Mouse (Mus musculus) ES-E14 (cell line): ENCODE measurements around the gene Gnai1. TPM values are rescaled to one million over a fixed set of nuclear protein-coding genes. Genes with fewer than 3 reads are reported as not detected.

ENCODE experiments used
- DNase-seq: peaks from one replicate; pipeline ENCODE4 v3.0.0-alpha.2; 2013; ENCODE audit warnings: low read depth, low spot score
- H3K27ac ChIP-seq: 2 replicates; pipeline ENCODE4 v1.5.1; 2012; ENCODE audit warnings: low read depth, mild to moderate bottlenecking, low read length, moderate library complexity, mixed read lengths; ENCODE audit not compliant: poor library complexity, insufficient read depth, severe bottlenecking
- H3K36me3 ChIP-seq: 2 replicates; pipeline ENCODE4 v1.6.1; 2012; ENCODE audit warnings: mild to moderate bottlenecking, low read length, moderate library complexity, mixed read lengths; ENCODE audit not compliant: control insufficient read depth, poor library complexity, insufficient read depth, severe bottlenecking
- H3K4me1 ChIP-seq, 2 experiments: fragments of 150-350 bp in 1 of 2; sonication (generic) in 1 of 2; 2 replicates each; pipeline ENCODE4 v1.6.1; 2012; ENCODE audit warnings: low read length in 2 of 2, mild to moderate bottlenecking in 1 of 2, mixed read lengths in 1 of 2; ENCODE audit not compliant: control insufficient read depth in 2 of 2, insufficient read depth in 2 of 2, poor library complexity in 1 of 2
- H3K4me3 ChIP-seq, 2 experiments: fragments of 150-350 bp in 1 of 2; sonication (generic) in 1 of 2; 2 replicates each; pipeline ENCODE4 v1.5.1; 2012; ENCODE audit warnings: low read length in 2 of 2, low read depth in 1 of 2, mild to moderate bottlenecking in 1 of 2, mixed read lengths in 1 of 2; ENCODE audit not compliant: insufficient read depth in 1 of 2, poor library complexity in 1 of 2, severe bottlenecking in 1 of 2
- H3K9ac ChIP-seq: 2 replicates; pipeline ENCODE4 v1.6.1; 2012; ENCODE audit warnings: low read depth, mild to moderate bottlenecking, low read length, mixed read lengths; ENCODE audit not compliant: poor library complexity, insufficient read depth, severe bottlenecking
- H3K9me3 ChIP-seq: fragments of 150-350 bp; sonication (generic); 2 replicates; pipeline ENCODE4 v1.6.1; 2012; ENCODE audit warnings: low read depth, mild to moderate bottlenecking, low read length; ENCODE audit not compliant: control insufficient read depth, insufficient read depth
- CHD2 ChIP-seq: IDR thresholded peaks from 2 replicates; pipeline ENCODE4 v1.6.1; 2014; ENCODE audit warnings: mild to moderate bottlenecking, low read depth, low read length, inconsistent platforms
- HCFC1 ChIP-seq: IDR thresholded peaks from 2 replicates; pipeline ENCODE4 v1.6.1; 2012; ENCODE audit warnings: low read length, inconsistent platforms, borderline replicate concordance; ENCODE audit not compliant: insufficient read depth
- MAFK ChIP-seq: IDR thresholded peaks from 2 replicates; pipeline ENCODE4 v1.6.1; 2014; ENCODE audit warnings: mild to moderate bottlenecking, low read depth, low read length, inconsistent platforms; ENCODE audit not compliant: insufficient read depth
- ZC3H11A ChIP-seq: IDR thresholded peaks from 2 replicates; pipeline ENCODE4 v1.6.1; 2012; ENCODE audit warnings: low read depth, mild to moderate bottlenecking, inconsistent platforms, low read length, borderline replicate concordance
- ZNF384 ChIP-seq: IDR thresholded peaks from 2 replicates; pipeline ENCODE4 v1.6.1; 2012; ENCODE audit warnings: low read depth, low read length, inconsistent platforms
- in situ Hi-C, 2 experiments: fragments of 600-800 bp; cut with MboI; formaldehyde crosslinking; loops; one replicate each; pipeline ENCODE4 v1.15.1; 2025; ENCODE audit warnings: low sequenced_read_pairs in 2 of 2, inconsistent platforms in 1 of 2; ENCODE audit not compliant: unreplicated experiment in 2 of 2
- total RNA-seq: library from RNA; depleted of rRNA; stranded (reverse); fragments of 300-350 nt; gene quantifications from 2 replicates; pipeline ENCODE4 v1.2.3, GENCODE M21; 2012

Gene Gnai1
- total RNA-seq, 1 experiment: 8.6 TPM

GRCm38 (mm10) chr5:18274352-18274940 lies 85.7 kb downstream of the Gnai1 start:
- no peak overlapping the region for H3K27ac ChIP-seq
- no peak for DNase-seq

DNA sequence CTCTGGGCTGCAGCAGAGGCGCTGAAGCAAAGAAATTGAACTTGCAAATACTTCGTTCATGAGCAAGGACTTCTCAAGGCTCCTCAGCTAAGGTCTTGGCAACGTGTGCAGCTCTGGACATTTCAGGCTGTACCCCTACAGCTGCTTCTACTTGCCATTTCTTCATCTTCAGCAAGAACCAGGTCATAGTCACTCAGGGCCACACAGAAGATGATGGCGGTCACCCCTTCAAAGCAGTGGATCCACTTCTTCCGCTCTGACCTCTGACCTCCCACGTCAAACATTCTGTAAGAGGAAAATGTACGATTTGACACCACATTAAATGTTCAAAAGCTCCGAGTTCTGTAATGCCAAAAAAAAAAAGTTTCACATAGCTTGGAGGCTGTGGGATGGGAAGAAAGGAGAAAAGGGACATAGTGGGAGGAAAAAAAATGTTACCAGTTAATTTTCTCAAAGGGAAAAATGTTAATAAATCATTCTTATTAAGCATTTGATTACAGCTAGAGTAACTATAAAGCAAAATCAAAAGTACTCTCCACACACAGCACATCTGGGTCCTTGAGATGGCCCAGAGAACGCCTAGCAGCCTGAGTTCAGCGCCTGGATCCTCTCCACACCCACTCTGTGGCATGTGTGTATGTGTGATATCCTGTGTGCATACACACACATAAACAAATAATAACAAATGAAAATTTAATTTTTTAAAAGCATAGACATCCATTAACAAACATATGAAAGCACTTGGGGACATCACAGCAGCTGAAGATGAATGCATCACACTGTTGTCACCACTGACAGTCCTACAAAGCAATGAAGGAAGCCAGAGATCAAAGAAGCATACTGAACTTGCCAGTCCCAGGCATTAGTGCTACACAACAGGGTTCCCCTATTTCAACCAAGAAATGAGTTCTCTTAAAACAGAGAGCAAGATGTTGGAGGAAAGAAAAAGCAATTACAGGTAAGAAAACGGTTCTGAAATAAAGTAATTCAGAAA lies 86.6 kb downstream of the Gnai1 start:
- no peaks in the 10 kb centered on the region for H3K36me3 ChIP-seq
- no peaks in the 10 kb centered on the region for H3K9me3 ChIP-seq
- TF ChIP-seq ZNF384 (no peak), ZC3H11A (no peak), MAFK (no peak), CHD2 (no peak), HCFC1 (no peak)
- H3K27ac ChIP-seq: no peak overlapping the region
- no peak overlapping the region for H3K4me3 ChIP-seq
- no peak for DNase-seq
- no peaks in the 10 kb centered on the region for H3K4me1 ChIP-seq
- H3K9ac ChIP-seq: no peak overlapping the region
- in situ Hi-C loops: no loop called here

More at GRCm38 (mm10) chr5:18274352-18274940, 85.7 kb downstream of the Gnai1 start:
- Histone ChIP-seq H3K36me3 (no peaks in the 10 kb centered on the region), H3K4me1 (no peaks in the 10 kb centered on the region), H3K9ac (no peak overlapping the region), H3K4me3 (no peak overlapping the region), H3K9me3 (no peaks in the 10 kb centered on the region)
- TF ChIP-seq CHD2: no peak
- no peak for TF ChIP-seq MAFK
- no peak for TF ChIP-seq ZNF384
- TF ChIP-seq ZC3H11A: no peak
- TF ChIP-seq HCFC1: no peak
- in situ Hi-C loops: no loop called here

- Histone ChIP-seq H3K9me3 (no peaks in the 10 kb centered on the region), H3K4me3 (no peak overlapping the region), H3K36me3 (no peaks in the 10 kb centered on the region), H3K27ac (no peak overlapping the region), H3K4me1 (no peaks in the 10 kb centered on the region), H3K9ac (no peak overlapping the region)
- TF ChIP-seq HCFC1 (no peak), ZNF384 (no peak), MAFK (no peak), ZC3H11A (no peak), CHD2 (no peak)
- in situ Hi-C loops: no loop called here
- DNase-seq: no peak
Measured at GRCm38 (mm10) chr5:18250379-18251017, 109.7 kb downstream of the Gnai1 start.

DNA sequence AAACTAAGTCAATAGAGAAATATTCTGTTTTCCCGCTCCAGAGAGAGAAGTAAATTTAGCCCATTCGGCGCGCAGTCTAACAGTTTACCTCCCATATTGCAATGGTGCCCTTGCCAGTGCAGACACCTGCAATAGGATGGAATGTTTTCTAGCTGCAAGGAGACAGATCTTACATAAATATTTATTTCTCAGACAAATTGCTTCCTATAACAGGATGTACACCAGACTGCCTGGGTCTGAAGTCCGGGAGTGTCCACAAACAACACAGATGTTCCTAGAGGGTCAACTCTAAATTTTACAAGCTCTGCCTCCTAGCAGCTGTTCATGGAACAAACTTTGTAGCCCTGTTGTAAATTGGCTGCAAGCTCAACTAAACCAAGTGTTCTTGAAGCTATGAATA lies 111.0 kb downstream of the Gnai1 start:
- H3K4me1 ChIP-seq: no peaks in the 10 kb centered on the region
- TF ChIP-seq ZC3H11A (no peak), HCFC1 (no peak), CHD2 (no peak)
- no peak for DNase-seq

More for the DNA sequence above, 111.0 kb downstream of the Gnai1 start:
- Histone ChIP-seq H3K9me3 (no peaks in the 10 kb centered on the region), H3K27ac (no peak overlapping the region), H3K36me3 (no peaks in the 10 kb centered on the region), H3K9ac (no peak overlapping the region), H3K4me3 (no peak overlapping the region)
- in situ Hi-C loops: no loop called here
